Mouse (Mus musculus): Measurements from ENCODE around the gene Cntn3.
A peak's percentile ranks its signal among the peaks of the same experiment; 100 is the strongest.
"Not testable (repeated sequence)": the region's sequence is repeated elsewhere in the genome, so short reads cannot be mapped to it uniquely, and the experiment has no call there.

Cntn3 gene

GRCm38 (mm10) chr6:102573001-102573400 lies at the start of gene Cntn3:
Gene Cntn3 (minus strand): TSS chr6:102573101.
- DNase-seq (ENCODE audit: low read depth, low spot score) = not testable (repeated sequence)

DNA sequence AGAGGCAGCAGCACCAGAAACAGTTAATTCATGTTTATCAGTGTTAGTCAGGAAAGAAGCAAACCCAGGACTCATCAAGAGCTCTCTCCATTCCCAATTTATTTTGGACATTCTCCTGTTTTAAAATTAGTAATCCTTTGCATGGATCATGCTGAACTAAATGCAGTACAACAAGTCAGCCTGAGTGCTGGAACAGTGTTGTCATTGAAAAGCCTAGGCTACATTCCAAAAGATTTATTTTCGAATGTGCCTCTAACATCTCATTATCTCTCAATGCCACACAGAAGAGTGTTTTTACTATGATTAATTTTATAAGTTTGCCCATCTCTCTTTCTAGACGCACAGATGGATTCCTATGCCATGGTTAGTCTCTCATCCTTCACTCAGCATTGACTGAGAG lies 27.9 kb upstream of the Cntn3 start:
- peak; percentile 64 for DNase-seq (ENCODE audit: low read depth, low spot score)

GRCm38 (mm10) chr6:102597756-102598155 lies 24.9 kb upstream of the Cntn3 start:
- peak; percentile 82 for DNase-seq (ENCODE audit: low read depth, low spot score)

DNA sequence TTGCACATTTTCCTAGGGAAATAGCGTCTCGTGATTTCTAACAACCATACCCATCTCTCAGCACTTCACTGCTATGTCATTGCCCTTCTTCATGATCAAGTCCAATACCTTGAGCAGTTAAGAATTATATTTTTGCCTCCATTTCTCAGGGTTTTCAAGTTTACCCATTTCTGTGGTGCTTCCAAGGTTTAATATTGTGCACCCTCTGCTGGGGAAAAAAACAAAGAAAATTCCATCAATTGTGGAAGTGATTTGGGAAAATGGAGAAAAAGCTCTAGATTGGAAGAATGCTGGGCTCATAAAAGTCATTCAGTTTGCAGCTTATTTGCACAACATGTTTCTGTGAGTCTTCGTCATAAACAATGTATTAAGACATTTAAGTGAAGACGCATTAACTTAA lies 17.2 kb upstream of the Cntn3 start:
- peak; percentile 20 for DNase-seq (ENCODE audit: low read depth, low spot score)

- DNase-seq (ENCODE audit: low read depth, low spot score) = peak; percentile 14
Measured at GRCm38 (mm10) chr6:102589311-102589710, 16.4 kb upstream of the Cntn3 start.

GRCm38 (mm10) chr6:102586056-102586455 lies 13.2 kb upstream of the Cntn3 start:
- no peak for DNase-seq (ENCODE audit: low read depth, low spot score)

GRCm38 (mm10) chr6:102583578-102583977 lies 10.7 kb upstream of the Cntn3 start:
- DNase-seq (ENCODE audit: low read depth, low spot score) = no peak

DNA sequence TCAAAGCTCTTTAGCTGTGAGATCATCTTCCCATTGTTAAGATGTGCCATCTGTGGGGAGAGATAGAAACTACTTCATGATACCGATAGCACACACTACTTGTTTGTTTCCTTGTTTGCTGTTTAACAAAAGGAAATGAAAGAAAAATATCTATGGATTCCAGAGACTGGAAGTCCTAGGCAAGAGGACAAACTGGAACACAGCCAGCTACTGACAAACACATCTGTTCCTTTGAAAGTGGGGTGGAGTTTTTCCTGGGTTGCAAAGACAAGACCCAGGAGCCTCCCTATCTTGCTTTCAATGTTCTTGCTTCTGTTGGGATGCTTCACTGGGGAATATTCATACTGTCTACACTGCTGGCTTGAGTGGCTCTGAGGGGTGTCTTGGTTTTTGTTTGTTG lies 5.4 kb downstream of the Cntn3 start:
- no peak for DNase-seq (ENCODE audit: low read depth, low spot score)

DNA sequence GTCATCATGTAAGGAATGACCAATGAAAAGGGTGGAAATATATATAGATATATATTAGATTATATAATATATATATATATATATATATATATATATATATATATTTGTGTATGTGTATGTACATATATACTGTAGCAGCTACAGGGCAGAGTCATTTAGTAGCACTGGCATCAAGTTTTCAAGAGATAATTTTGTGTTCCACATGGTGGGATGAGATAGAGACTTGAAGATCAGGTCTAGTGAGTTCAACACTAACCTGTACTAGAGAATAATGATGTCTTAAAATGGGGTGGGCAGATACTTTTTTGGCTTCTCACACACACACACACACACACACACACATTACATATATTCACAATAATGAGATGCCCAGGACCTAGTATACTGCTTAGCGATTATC lies 7.7 kb downstream of the Cntn3 start:
- no peak for DNase-seq (ENCODE audit: low read depth, low spot score)

GRCm38 (mm10) chr6:102564011-102564731 lies 8.7 kb downstream of the Cntn3 start:
- peak; percentile 93 for DNase-seq (ENCODE audit: low read depth, low spot score)

GRCm38 (mm10) chr6:102563431-102563830 lies 9.5 kb downstream of the Cntn3 start:
- DNase-seq (ENCODE audit: low read depth, low spot score) = peak; percentile 52

DNA sequence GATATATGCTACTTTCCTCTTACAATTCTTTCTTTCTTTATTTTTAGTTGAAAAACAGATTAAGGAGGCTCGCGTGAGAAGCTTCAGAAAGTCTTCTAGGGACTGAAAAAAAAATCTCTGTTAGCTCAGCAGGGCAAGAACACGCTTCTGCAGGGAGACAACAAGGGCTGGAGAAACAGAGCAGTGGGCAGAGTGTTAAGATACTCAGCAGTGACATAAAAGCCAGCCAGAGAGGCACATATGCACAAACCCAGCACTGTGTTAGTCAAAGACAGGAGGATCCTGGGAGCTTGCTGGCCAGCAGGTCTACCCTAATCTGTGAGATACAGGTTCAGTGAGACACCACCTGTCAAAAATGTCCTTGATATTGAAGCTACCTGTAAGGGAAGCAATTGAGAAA lies 15.4 kb downstream of the Cntn3 start:
- peak; percentile 60 for DNase-seq (ENCODE audit: low read depth, low spot score)

- no peak for DNase-seq (ENCODE audit: low read depth, low spot score)
Measured at GRCm38 (mm10) chr6:102556497-102556896, 16.4 kb downstream of the Cntn3 start.

DNA sequence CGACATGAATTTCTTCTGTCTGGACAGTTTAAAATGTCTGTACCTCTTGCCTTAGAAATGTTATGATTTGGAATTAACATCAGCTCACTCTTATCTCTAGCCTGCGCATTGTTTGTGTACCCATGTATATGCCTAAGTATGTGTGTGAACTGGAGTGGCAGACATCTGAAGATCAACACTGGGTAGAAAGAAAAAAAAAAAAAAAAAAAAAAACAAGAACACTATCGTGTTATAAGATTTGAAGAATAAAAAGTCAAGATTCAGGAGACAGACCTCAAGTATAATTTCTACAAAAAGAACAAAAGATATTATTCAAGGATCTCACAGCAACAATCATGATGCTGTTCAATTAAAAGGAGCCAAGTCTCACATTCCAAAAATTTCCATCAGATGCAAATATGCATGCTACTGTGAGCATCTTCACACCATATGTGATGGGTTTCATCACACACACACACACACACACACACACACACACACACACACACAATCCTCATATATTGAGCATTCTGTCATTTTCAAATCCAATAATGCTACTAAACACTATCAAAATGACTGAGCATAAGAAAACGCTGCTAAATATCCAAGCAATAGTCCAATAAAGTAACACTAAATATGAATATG lies 17.0 kb downstream of the Cntn3 start:
- DNase-seq (ENCODE audit: low read depth, low spot score) = no peak

DNA sequence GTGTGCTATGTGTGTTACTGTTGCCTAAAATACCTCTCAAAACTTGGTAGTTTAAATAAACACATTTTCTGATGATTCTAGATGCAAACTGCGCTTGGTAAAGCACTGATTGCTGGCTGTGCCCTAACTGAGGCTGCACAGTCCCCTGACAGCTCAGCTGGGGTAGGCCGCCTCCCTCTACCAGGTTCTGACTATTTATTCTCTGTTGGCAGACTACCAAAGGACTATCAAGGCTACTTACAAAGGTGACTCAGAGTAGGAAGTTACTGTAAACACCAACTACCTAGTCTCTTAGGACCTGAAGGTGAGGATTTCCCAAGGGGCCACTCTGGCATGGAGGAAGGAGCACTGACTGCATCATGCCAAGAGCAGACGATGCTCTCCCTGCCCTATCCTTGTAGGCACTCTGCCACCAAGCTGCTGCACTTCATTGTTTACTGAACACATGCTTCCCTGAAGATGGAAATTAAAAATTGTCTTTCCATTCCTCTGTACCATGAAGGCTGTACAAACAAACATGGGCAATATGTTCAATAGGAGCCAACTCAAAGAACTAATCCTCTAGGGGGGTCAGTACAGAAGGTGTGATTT lies 17.7 kb downstream of the Cntn3 start:
- DNase-seq (ENCODE audit: low read depth, low spot score) = peak; percentile 33

DNA sequence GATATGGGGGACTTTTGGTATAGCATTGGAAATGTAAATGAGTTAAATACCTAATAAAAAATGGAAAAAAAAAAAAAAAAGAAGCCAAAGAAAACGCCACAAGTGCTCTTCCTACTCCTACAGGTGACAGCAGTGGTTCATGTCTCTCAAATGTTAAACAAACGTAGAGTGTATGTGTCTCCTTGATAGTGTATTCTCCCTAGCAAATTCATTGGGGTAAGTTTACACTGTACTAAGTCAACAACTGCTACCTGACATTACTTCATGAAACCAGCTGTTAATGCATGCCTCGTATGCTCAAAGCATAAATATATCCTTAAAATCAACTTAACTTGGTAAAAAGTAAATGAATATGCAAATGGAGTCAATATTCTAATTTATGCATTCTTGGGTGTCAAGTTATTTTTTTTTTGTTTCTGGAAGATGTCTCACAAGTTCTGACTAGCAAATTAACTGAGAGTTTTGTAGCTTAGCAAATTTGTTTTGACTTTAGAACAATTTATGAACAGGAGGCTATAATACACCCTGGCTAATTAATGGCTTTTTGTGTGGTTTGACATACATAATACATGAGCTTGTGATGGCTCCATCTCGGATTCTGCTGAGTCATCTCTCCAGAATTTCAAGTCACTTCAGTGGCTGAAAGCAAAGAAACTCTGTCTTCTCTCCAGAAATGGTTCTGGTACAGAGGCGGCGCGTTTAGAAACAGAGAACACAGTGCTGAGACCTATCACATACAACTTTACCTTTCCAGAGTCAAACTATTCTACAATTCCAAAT lies 31.1 kb downstream of the Cntn3 start:
- DNase-seq (ENCODE audit: low read depth, low spot score) = peak; percentile 67

GRCm38 (mm10) chr6:102535599-102535998 lies 37.3 kb downstream of the Cntn3 start:
- no peak for DNase-seq (ENCODE audit: low read depth, low spot score)

DNA sequence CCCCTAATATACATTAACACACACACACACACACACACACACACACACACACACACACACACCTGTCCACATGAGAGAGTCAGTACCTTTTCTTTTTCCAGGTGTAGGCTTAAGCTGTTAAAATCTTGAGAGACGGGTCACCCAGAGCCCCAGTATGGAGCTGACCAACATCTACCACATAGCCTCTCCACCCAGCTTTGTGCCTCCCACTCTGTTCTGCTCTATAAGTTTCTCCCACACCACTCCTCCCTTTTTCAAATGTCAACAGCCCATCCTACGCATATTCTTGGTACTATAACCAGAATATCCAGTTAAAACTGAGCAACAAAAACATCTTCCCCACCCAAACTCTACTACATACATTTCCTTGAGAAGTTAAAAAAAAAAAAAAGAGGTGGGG lies 49.9 kb downstream of the Cntn3 start:
- peak; percentile 37 for DNase-seq (ENCODE audit: low read depth, low spot score)

DNA sequence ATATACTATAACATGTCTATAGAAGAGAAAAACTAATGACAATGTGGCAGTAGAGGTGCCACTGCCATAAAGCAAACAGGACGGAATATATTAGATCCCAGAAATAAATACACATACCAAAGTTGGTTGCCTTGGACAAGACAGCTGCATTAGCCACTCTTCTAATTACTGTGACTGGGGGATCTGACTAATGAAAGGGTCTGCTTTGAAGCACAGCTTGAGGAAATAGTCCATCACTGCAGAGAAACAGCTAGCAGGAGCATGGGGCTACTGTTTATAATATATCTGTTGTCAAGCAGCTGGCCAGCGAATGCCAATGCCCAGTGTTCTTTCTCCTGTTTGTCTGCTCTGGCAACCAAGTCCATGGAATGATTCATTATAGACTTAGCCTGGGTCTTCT lies 51.9 kb downstream of the Cntn3 start:
- DNase-seq (ENCODE audit: low read depth, low spot score) = no peak

DNA sequence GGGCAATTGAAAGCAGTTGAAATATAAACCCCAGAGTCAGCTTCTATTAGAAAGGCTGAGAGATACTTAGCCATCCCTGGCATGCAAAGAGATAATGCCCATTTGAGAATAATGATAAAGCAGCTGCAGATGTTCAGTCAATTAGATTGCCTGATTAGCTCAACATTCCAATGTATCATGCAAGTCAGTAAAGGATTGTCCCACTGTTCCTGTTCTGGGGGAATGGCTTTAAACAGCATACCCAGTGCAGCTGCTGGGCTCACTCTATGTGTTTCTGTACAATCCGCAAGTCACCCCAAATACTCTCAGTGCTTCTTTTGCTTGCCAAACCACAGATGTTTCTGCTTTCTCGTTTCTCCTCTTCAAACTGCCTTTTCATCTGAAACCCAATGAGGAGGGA lies 57.7 kb downstream of the Cntn3 start:
- peak; percentile 46 for DNase-seq (ENCODE audit: low read depth, low spot score)

DNA sequence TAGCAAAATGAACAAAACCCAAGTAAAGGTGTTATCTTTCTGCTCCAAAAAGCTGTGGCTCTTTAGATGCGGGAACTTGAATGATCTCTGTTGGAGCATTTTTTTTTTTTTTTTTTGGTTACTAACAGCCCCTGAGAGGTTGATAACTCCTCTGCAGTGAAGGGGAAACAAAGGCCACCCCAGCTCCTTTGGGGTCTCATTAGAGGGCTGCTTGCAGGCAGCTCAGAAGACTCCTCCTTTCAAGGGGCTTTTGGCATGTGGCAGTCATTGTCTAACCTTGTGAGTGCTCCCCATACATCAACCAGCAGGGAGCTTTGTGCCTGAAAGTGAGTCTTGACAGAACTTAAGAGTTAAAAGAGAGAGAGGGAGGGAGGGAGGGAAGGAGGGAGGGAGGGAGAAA lies 60.8 kb downstream of the Cntn3 start:
- no peak for DNase-seq (ENCODE audit: low read depth, low spot score)

- peak; percentile 35 for DNase-seq (ENCODE audit: low read depth, low spot score)
Measured at GRCm38 (mm10) chr6:102485509-102485908, 87.4 kb downstream of the Cntn3 start.

All from brain, adult 2 months (tissue).